Mouse (Mus musculus) heart, embryonic 15.5 days (tissue): Measurements from ENCODE around the gene Gm45213. TPM values are rescaled to one million over a fixed set of nuclear protein-coding genes. Genes with fewer than 3 reads are reported as not detected.
"Not testable (repeated sequence)": the region's sequence is repeated elsewhere in the genome, so short reads cannot be mapped to it uniquely, and the experiment has no call there.

Experiments
- ATAC-seq: fragments of 200-750 bp; cut with Nextera tagmentation; replicated peaks from 2 replicates; pipeline ENCODE4 v1.8.0; 2017; ENCODE audit warnings: low read depth, moderate TSS enrichment; ENCODE audit not compliant: insufficient number of reproducible peaks, insufficient read depth, low FRiP score
- H3K27ac ChIP-seq: fragments of 300-500 bp; sonication (generic); 2 replicates; pipeline ENCODE4 v1.5.1; 2015; ENCODE audit warnings: mild to moderate bottlenecking, inconsistent platforms
- H3K27me3 ChIP-seq: fragments of 300-500 bp; sonication (generic); 2 replicates; pipeline ENCODE4 v1.6.1; 2015; ENCODE audit warnings: inconsistent platforms
- H3K36me3 ChIP-seq: fragments of 300-500 bp; sonication (generic); 2 replicates; pipeline ENCODE4 v1.6.1; 2015; ENCODE audit warnings: mild to moderate bottlenecking, inconsistent platforms
- H3K4me1 ChIP-seq: fragments of 300-500 bp; sonication (generic); replicated peaks from 2 replicates; pipeline ENCODE4 v1.6.1; 2015; ENCODE audit warnings: inconsistent platforms
- H3K4me2 ChIP-seq: fragments of 300-500 bp; sonication (generic); 2 replicates; pipeline ENCODE4 v1.6.1; 2015; ENCODE audit warnings: inconsistent platforms, mild to moderate bottlenecking, moderate library complexity
- H3K4me3 ChIP-seq: fragments of 300-500 bp; sonication (generic); 2 replicates; pipeline ENCODE4 v1.5.1; 2015; ENCODE audit warnings: mild to moderate bottlenecking, inconsistent platforms
- H3K9ac ChIP-seq: fragments of 300-500 bp; sonication (generic); 2 replicates; pipeline ENCODE4 v1.6.1; 2015; ENCODE audit warnings: mild to moderate bottlenecking, inconsistent platforms
- H3K9me3 ChIP-seq: fragments of 300-500 bp; sonication (generic); replicated peaks from 2 replicates; pipeline ENCODE4 v1.6.1; 2016; ENCODE audit warnings: inconsistent platforms
- WGBS: fragments of 180-500 bp; shearing (Covaris S2); methylation state at CpG from one replicate; pipeline ENCODE4 v1.1.7; 2015; ENCODE audit warnings: mixed read lengths; 5-methylcytosine and 5-hydroxymethylcytosine counted together
- polyA plus RNA-seq: library from polyadenylated mRNA; unstranded; fragments of >200 nt; fragmentation: Nextera tagmentation; extraction: Ambion mirVana; gene quantifications from 2 replicates; pipeline ENCODE4 v1.2.1, GENCODE M21; 2015

The Gm45213 gene
- polyA plus RNA-seq, 1 experiment from 2014 or later: not detected

DNA sequence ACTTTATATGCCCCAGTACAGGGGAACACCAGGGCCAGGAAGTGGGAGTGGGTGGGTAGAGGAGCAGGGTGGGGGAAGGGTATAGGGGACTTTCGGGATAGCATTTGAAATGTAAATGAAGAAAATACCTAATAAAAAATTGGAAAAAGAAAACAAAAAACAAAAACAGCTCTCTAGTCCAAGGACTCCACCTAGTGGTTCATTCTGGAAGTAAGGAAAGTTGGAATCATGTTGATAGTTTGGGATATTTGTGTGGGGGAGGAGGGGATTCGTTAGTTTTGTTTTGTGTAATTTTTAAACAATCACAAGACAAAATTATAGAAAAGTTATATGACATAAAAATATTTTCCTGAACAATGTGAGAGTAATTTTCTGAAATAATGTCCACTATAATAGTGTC, 12.0 kb downstream of the Gm45213 start:
- not testable (repeated sequence) for H3K27ac ChIP-seq, ATAC-seq, H3K9ac ChIP-seq, H3K36me3 ChIP-seq, H3K9me3 ChIP-seq, H3K27me3 ChIP-seq, H3K4me1 ChIP-seq, H3K4me2 ChIP-seq, H3K4me3 ChIP-seq
- 8% methylated on average over 2 of the region's 2 CpGs for WGBS

DNA sequence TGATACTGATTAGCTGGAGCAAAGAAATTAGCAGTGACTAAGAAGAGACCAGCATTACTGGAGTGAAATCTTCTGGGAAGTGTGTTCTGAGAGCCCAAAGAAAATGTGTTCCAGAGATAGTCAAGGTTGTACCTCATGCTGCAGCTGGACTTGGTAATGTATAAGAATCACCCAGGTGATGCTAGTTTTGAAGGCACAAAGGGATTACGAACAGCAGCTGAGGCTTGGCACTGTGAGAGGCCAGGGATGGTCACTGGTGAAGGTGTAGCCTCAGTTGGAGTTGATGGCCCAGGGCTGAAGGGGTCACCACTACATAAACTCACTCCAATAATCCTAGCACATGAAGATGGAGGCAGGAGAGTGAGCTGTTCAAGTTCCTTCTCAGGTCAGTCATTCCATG, 15.3 kb downstream of the Gm45213 start, which contains the start of gene Snrpa1:
TSS of gene Snrpa1 (plus strand) at position 301 of the 400 bp plus-strand sequence.
- Histone ChIP-seq H3K9ac (peak within 1 kb of the TSS; percentile 90), H3K36me3 (peaks cover 8% of the 10 kb centered on the region), H3K27me3 (no peaks in the 10 kb centered on the region), H3K4me3 (peak within 1 kb of the TSS; percentile 94), H3K27ac (no peak within 1 kb of the TSS), H3K4me1 (peaks cover 12% of the 10 kb centered on the region), H3K9me3 (no peaks in the 10 kb centered on the region), H3K4me2 (peak within 1 kb of the TSS; percentile 78)
- 62% methylated on average over 1 of the region's 1 CpGs for WGBS
- ATAC-seq: no peak

- H3K9me3 ChIP-seq: no peaks in the 10 kb centered on the region
- H3K4me2 ChIP-seq: peak overlapping the region; percentile 78
- no peaks in the 10 kb centered on the region for H3K27me3 ChIP-seq
- peak; percentile 91 for ATAC-seq
- peaks cover 19% of the 10 kb centered on the region for H3K36me3 ChIP-seq
- peak overlapping the region; percentile 74 for H3K27ac ChIP-seq
- peak overlapping the region; percentile 90 for H3K9ac ChIP-seq
- whole genome bisulfite sequencing: under 1% methylated on average over 64 of the region's 64 CpGs
- peaks cover 12% of the 10 kb centered on the region for H3K4me1 ChIP-seq
- peak overlapping the region; percentile 94 for H3K4me3 ChIP-seq
Measured at GRCm38 (mm10) chr7:66060066-66060956, 16.9 kb downstream of the Gm45213 start.

GRCm38 (mm10) chr7:66061057-66061456, 17.7 kb downstream of the Gm45213 start:
- 2% methylated on average over 14 of the region's 14 CpGs for WGBS
- Histone ChIP-seq H3K36me3 (peaks cover 24% of the 10 kb centered on the region), H3K4me3 (peak overlapping the region; percentile 94), H3K9ac (peak overlapping the region; percentile 90), H3K9me3 (no peaks in the 10 kb centered on the region), H3K4me2 (peak overlapping the region; percentile 78), H3K27ac (no peak overlapping the region), H3K27me3 (no peaks in the 10 kb centered on the region), H3K4me1 (peaks cover 12% of the 10 kb centered on the region)
- ATAC-seq: no peak

- 73% methylated on average over 2 of the region's 2 CpGs for WGBS
- Histone ChIP-seq H3K9me3 (no peaks in the 10 kb centered on the region), H3K4me3 (no peak overlapping the region), H3K9ac (no peak overlapping the region), H3K4me1 (peaks cover 13% of the 10 kb centered on the region), H3K27me3 (no peaks in the 10 kb centered on the region), H3K4me2 (no peak overlapping the region), H3K36me3 (peaks cover 46% of the 10 kb centered on the region), H3K27ac (no peak overlapping the region)
- no peak for ATAC-seq
Measured at GRCm38 (mm10) chr7:66076411-66076810, 33.0 kb downstream of the Gm45213 start.

DNA sequence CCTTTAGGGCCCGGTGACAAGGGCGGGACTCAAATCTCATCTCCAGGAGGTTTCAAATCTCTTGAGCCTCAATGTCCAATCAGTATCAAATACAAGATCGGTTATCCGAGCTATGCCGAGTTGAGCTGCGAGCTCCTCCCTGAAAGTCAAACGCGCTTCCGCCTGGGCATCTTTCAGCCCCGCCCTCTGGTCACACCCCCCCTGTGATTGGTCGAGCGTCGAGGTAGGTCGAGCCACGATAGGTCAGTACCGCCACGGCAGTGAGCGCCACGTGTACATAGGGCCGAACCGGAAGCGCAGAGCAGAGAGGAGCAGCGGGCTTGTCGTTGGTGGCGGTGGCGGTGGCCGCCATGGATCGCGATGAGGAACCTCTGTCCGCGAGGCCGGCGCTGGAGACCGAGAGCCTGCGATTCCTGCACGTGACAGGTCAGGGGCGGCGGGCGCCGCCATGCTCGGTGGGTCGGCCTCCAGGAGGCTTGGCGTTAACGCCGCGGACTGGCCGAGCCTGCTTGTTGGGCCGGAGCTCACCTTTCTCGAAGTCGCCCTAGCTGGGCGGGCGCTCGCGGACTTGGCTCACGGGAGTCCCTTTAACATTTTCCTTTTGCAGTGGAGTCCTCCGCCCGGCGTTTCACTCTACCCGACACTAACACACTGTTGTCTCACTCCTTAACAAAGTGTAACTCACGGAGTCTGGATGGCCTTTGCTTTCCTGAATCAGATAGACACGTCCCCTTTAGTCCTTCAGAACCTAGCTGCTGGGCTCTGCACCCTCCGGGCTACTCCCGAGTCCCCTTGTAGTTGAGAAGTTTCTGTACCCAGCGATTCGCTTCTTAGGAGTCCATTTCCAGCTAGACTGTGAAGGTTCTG, 36.2 kb downstream of the Gm45213 start, which contains the start of gene Selenos:
TSS of gene Selenos (plus strand) at position 286 of the 867 bp plus-strand sequence.
- Histone ChIP-seq H3K4me1 (peaks cover 17% of the 10 kb centered on the region), H3K4me2 (peak within 1 kb of the TSS; percentile 75), H3K36me3 (peaks cover 38% of the 10 kb centered on the region), H3K27me3 (no peaks in the 10 kb centered on the region), H3K27ac (peak within 1 kb of the TSS; percentile 79), H3K4me3 (peak within 1 kb of the TSS; percentile 71), H3K9ac (peak within 1 kb of the TSS; percentile 68), H3K9me3 (no peaks in the 10 kb centered on the region)
- peak; percentile 100 for ATAC-seq
- WGBS: under 1% methylated on average over 64 of the region's 65 CpGs

GRCm38 (mm10) chr7:66080231-66080613, 36.8 kb downstream of the Gm45213 start:
- peak overlapping the region; percentile 79; the same call in 1 of the 2 replicates for H3K27ac ChIP-seq
- H3K9ac ChIP-seq: peak overlapping the region; percentile 68
- 36% methylated on average over 5 of the region's 5 CpGs for WGBS
- H3K9me3 ChIP-seq: no peaks in the 10 kb centered on the region
- peaks cover 36% of the 10 kb centered on the region for H3K36me3 ChIP-seq
- no peak for ATAC-seq
- H3K4me2 ChIP-seq: peak overlapping the region; percentile 75
- peak overlapping the region; percentile 71 for H3K4me3 ChIP-seq
- no peaks in the 10 kb centered on the region for H3K27me3 ChIP-seq
- H3K4me1 ChIP-seq: peaks cover 18% of the 10 kb centered on the region

- no peak overlapping the region for H3K27ac ChIP-seq
- H3K4me2 ChIP-seq: no peak overlapping the region
- no peaks in the 10 kb centered on the region for H3K9me3 ChIP-seq
- H3K4me1 ChIP-seq: peaks cover 17% of the 10 kb centered on the region
- H3K4me3 ChIP-seq: no peak overlapping the region
- no peak for ATAC-seq
- 89% methylated on average over 6 of the region's 6 CpGs for WGBS
- H3K36me3 ChIP-seq: peaks cover 59% of the 10 kb centered on the region
- no peaks in the 10 kb centered on the region for H3K27me3 ChIP-seq
- H3K9ac ChIP-seq: no peak overlapping the region
Measured at GRCm38 (mm10) chr7:66083757-66084156, 40.4 kb downstream of the Gm45213 start.

- ATAC-seq: no peak
- H3K27ac ChIP-seq: no peak overlapping the region
- peaks cover 14% of the 10 kb centered on the region for H3K4me1 ChIP-seq
- no peak overlapping the region for H3K4me3 ChIP-seq
- no peaks in the 10 kb centered on the region for H3K9me3 ChIP-seq
- WGBS: 72% methylated on average over 7 of the region's 7 CpGs
- no peak overlapping the region for H3K9ac ChIP-seq
- H3K36me3 ChIP-seq: peaks cover 67% of the 10 kb centered on the region
- H3K4me2 ChIP-seq: no peak overlapping the region
- H3K27me3 ChIP-seq: no peaks in the 10 kb centered on the region
Measured at GRCm38 (mm10) chr7:66084546-66084945, 41.1 kb downstream of the Gm45213 start.

GRCm38 (mm10) chr7:66087652-66088051, 44.2 kb downstream of the Gm45213 start:
- WGBS: 86% methylated on average over 4 of the region's 4 CpGs

DNA sequence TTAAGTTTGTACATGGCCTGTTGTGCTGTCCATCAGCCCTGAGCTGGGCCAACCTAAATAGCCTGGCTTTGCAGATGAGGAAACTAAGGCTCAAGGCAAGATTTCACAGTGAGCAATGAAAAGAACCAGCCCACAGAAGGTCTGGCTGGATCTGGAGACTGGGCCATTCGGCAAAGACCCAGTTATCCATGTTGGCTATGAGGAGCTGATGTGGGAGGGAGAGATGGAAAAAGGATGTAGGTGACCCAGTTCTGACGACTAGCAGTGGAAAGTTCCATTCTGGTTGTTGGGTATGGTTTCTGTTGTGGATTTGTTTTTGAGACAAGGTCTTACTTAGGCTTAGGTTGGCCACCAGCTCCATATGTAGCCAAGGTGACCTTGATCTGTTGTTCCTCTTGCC, 44.7 kb downstream of the Gm45213 start:
- 0 out of 2 replicates have a peak, but pooled peaks cover 3% of the 10 kb centered on the region for H3K4me1 ChIP-seq
- H3K9me3 ChIP-seq: no peaks in the 10 kb centered on the region
- H3K27me3 ChIP-seq: no peaks in the 10 kb centered on the region
- ATAC-seq: no peak
- WGBS: 84% methylated on average over 2 of the region's 2 CpGs
- H3K27ac ChIP-seq: no peak overlapping the region
- H3K36me3 ChIP-seq: peaks cover 73% of the 10 kb centered on the region
- no peak overlapping the region for H3K4me2 ChIP-seq
- no peak overlapping the region for H3K4me3 ChIP-seq
- no peak overlapping the region for H3K9ac ChIP-seq

More at GRCm38 (mm10) chr7:66087652-66088051, 44.2 kb downstream of the Gm45213 start:
- H3K4me1 ChIP-seq: 0 out of 2 replicates have a peak, but pooled peaks cover 3% of the 10 kb centered on the region
- no peaks in the 10 kb centered on the region for H3K9me3 ChIP-seq
- no peak overlapping the region for H3K27ac ChIP-seq
- H3K9ac ChIP-seq: no peak overlapping the region
- H3K4me2 ChIP-seq: no peak overlapping the region
- H3K27me3 ChIP-seq: no peaks in the 10 kb centered on the region
- no peak overlapping the region for H3K4me3 ChIP-seq
- H3K36me3 ChIP-seq: peaks cover 77% of the 10 kb centered on the region
- ATAC-seq: no peak
